43 mouse cellular contexts compared by ENCODE assay signal in the genomic region with DNA sequence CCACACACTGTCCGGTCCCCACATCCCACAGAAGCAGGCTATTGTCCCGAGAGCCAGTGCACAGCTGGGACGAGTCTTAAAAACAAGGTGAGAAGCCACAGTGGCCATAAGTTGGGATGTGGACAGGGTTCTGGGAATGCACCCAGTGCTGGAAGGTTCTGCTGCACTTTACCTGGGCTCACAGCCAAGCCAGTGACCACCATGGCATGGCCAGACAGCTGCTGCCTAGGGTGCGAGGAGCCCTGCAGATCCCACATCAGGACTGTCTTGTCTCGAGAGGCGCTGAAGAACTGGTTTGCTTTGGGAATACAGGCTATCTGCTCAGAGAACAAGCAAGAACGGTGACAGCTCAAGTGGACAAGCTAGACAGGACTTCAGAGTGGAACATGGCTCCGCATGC. TPM values are rescaled to one million over a fixed set of nuclear protein-coding genes. Genes with fewer than 3 reads are reported as not detected.
"Had no signal": no experiment of that assay in that cellular context is flagged by ENCODE, and none has a peak within 500 bp of the region (broad histone marks: within the 10 kb centered on the region; RNA-seq: fewer than 3 reads in every experiment).

No protein-coding gene starts in this region.

- H3K27me3 ChIP-seq: heart, embryonic 12.5 days; heart, embryonic 13.5 days; heart, embryonic 15.5 days; hindbrain, embryonic 12.5 days; hindbrain, embryonic 13.5 days; hindbrain, embryonic 15.5 days; intestine, embryonic 15.5 days; kidney, embryonic 15.5 days had no signal

- DNase-seq: heart, postnatal 10 days; heart, postnatal 14 days; heart, postnatal 36 days; heart, postnatal 4 days; kidney, adult 11 months; kidney, adult 18-20 months; kidney, adult 2 months; kidney, adult 8-10 months; kidney, adult 9 months; kidney, postnatal 10 days; kidney, postnatal 14 days; kidney, postnatal 25 days; kidney, postnatal 36 days; kidney, postnatal 4 days; layer of hippocampus, adult 9-11 months; layer of hippocampus, postnatal 36 days had no signal

- H3K36me3 ChIP-seq: heart, embryonic 12.5 days; heart, embryonic 13.5 days; heart, embryonic 15.5 days; intestine, embryonic 15.5 days had no signal

- H3K4me2 ChIP-seq: heart, embryonic 11.5 days; heart, embryonic 12.5 days; heart, embryonic 13.5 days; heart, embryonic 15.5 days; hindbrain, embryonic 12.5 days; hindbrain, embryonic 13.5 days; hindbrain, embryonic 14.5 days; hindbrain, embryonic 15.5 days; intestine, embryonic 15.5 days; kidney, embryonic 15.5 days had no signal

- H3K4me3 ChIP-seq: heart, embryonic 12.5 days; heart, embryonic 13.5 days; heart, embryonic 15.5 days; hindbrain, embryonic 10.5 days; hindbrain, embryonic 12.5 days; hindbrain, embryonic 13.5 days; hindbrain, embryonic 15.5 days; intestine, embryonic 15.5 days; kidney, embryonic 15.5 days; layer of hippocampus, adult 2 months; left cerebral cortex, adult 2 months had no signal

RNA-seq across cellular contexts. Expression of a gene that starts 19.5 kb away (rescaled TPM):
- total RNA-seq: heart, postnatal 25 days; heart, postnatal 36 days; heart, postnatal 4 days had no signal

RNA-seq across cellular contexts. Expression of a gene that starts 25.3 kb away (rescaled TPM):
- total RNA-seq: heart, postnatal 10 days; heart, postnatal 14 days; heart, postnatal 25 days; heart, postnatal 36 days; heart, postnatal 4 days; hematopoietic stem cell, adult 5-6 weeks; layer of hippocampus, adult 18-20 months; layer of hippocampus, adult 2 months; layer of hippocampus, adult 8-10 months; layer of hippocampus, postnatal 10 days; layer of hippocampus, postnatal 14 days; layer of hippocampus, postnatal 25 days; layer of hippocampus, postnatal 36 days; left cerebral cortex, adult 18-20 months; left cerebral cortex, adult 2 months had no signal
- polyA plus RNA-seq: heart, embryonic 11.5 days; heart, embryonic 12.5 days; heart, embryonic 13.5 days; heart, embryonic 14.5 days; heart, embryonic 15.5 days; heart, postnatal 0 days; hindbrain, embryonic 10.5 days; hindbrain, embryonic 11.5 days; hindbrain, embryonic 12.5 days; hindbrain, embryonic 13.5 days; hindbrain, embryonic 14.5 days; inflammation-experienced regulatory T-cells, adult 6 months; intestine, embryonic 14.5 days; intestine, embryonic 15.5 days; intestine, embryonic 16.5 days had no signal
